Mouse (Mus musculus): ENCODE results near the gene Alyref.
A peak's percentile ranks its signal among the peaks of the same experiment; 100 is the strongest.

DNA sequence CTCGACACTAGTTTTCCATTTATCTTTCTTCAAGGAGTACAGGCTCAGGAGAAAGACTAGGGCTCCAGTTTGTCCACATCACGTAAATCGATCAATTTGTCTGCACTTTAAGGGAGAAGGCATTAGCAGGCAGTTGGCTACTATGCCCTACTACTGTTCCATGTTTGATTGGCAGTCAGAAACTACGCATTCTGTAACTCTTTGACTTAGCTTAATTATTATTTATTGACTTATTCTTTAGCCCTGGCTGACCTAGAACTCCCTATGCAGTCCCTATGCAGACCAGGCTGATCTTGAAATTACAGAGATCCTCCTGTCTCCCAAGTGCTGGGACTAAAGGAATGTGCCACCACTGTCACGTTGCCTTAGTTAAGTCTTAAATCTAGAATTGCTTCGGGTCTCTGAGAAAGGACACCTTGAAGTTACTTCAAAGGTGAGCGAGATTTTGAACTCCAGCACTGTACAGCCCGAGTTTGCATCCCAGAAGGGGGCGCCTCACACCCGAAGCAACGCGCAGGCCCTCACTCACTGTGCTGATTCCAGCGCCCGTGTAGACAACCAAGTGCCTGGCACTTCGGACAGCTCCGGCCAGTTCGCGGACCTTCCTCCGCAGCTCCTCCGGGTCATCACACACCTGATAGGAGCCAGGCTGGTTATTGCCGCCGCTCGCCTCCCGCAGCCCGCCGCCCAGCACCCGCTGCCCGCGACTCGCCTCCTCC lies 26.0 kb upstream of the Alyref start:
- TF ChIP-seq POLR2A (IDR thresholded peaks at IDR 0.05; ENCODE audit: low read depth, low read length) (no peak), CTCF (IDR thresholded peaks at IDR 0.05; ENCODE audit: extremely low read depth, insufficient read depth, insufficient read length, insufficient replicate concordance) (peak; percentile 77; the same call in 1 of the 2 replicates)

Measured in spleen, adult 2 months (tissue).